Mouse (Mus musculus) neural tube, embryonic 15.5 days (tissue): Measurements from ENCODE around the gene Pcyox1. TPM values are rescaled to one million over a fixed set of nuclear protein-coding genes. Genes with fewer than 3 reads are reported as not detected.

ENCODE experiments used
- ATAC-seq: fragments of 200-750 bp; cut with Nextera tagmentation; 2 replicates; pipeline ENCODE4 v1.8.0; 2017; ENCODE audit warnings: mild to moderate bottlenecking, moderate TSS enrichment, moderate library complexity; ENCODE audit not compliant: low FRiP score
- H3K27ac ChIP-seq: fragments of 300-500 bp; sonication (generic); replicated peaks from 2 replicates; pipeline ENCODE4 v1.5.1; 2015; ENCODE audit warnings: mild to moderate bottlenecking, inconsistent platforms
- H3K27me3 ChIP-seq: fragments of 300-500 bp; sonication (generic); replicated peaks from 2 replicates; pipeline ENCODE4 v1.6.1; 2015; ENCODE audit warnings: inconsistent platforms
- H3K36me3 ChIP-seq: fragments of 300-500 bp; sonication (generic); 2 replicates; pipeline ENCODE4 v1.6.1; 2015; ENCODE audit warnings: inconsistent platforms
- H3K4me1 ChIP-seq: fragments of 300-500 bp; sonication (generic); 2 replicates; pipeline ENCODE4 v1.6.1; 2015; ENCODE audit warnings: inconsistent platforms
- H3K4me2 ChIP-seq: fragments of 300-500 bp; sonication (generic); 2 replicates; pipeline ENCODE4 v1.6.1; 2015; ENCODE audit warnings: inconsistent platforms, mild to moderate bottlenecking, moderate library complexity
- H3K4me3 ChIP-seq: fragments of 300-500 bp; sonication (generic); replicated peaks from 2 replicates; pipeline ENCODE4 v1.5.1; 2015; ENCODE audit warnings: mild to moderate bottlenecking, inconsistent platforms
- H3K9ac ChIP-seq: fragments of 300-500 bp; sonication (generic); replicated peaks from 2 replicates; pipeline ENCODE4 v1.6.1; 2015; ENCODE audit warnings: mild to moderate bottlenecking, inconsistent platforms
- H3K9me3 ChIP-seq: fragments of 300-500 bp; sonication (generic); replicated peaks from 2 replicates; pipeline ENCODE4 v1.6.1; 2016; ENCODE audit warnings: inconsistent platforms
- whole genome bisulfite sequencing: fragments of 180-500 bp; shearing (Covaris S2); methylation state at CpG from one replicate; pipeline ENCODE4 v1.1.7; 2015; ENCODE audit warnings: mixed read lengths; 5-methylcytosine and 5-hydroxymethylcytosine counted together
- polyA plus RNA-seq: library from polyadenylated mRNA; unstranded; fragments of >200 nt; fragmentation: Nextera tagmentation; extraction: Ambion mirVana; gene quantifications from 2 replicates; pipeline ENCODE4 v1.2.1, GENCODE M21; 2015

Gene Pcyox1
- polyA plus RNA-seq, 1 experiment from 2014 or later, result 89.6 TPM

DNA sequence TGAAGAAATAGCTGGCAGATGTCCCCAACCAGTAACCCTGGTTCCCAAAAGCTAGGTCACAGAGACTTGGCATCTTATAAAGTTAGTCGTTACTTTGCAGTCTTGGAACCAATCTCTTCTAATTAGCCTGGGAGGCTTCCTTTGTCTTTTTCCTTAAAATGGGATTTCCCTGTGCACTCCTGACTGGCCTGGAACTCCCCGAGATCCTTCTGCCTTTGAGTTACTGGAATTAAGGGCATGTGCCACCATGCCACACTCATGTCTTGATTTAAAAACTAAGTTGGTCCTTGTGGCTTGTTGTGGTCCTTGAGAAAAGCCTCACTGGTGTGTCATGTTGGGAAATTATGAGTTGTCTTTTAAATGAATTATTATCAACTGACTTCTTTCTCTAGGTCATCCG is 18.6 kb downstream of the Pcyox1 start:
- H3K27ac ChIP-seq, result no peak overlapping the region
- H3K4me1 ChIP-seq, result peaks cover 3% of the 10 kb centered on the region
- no peak overlapping the region for H3K4me2 ChIP-seq
- H3K4me3 ChIP-seq, result no peak overlapping the region
- H3K27me3 ChIP-seq, result no peaks in the 10 kb centered on the region
- H3K36me3 ChIP-seq, result peaks cover 37% of the 10 kb centered on the region
- no peaks in the 10 kb centered on the region for H3K9me3 ChIP-seq
- 88% methylated on average over 3 of the region's 3 CpGs for WGBS
- ATAC-seq, result no peak
- H3K9ac ChIP-seq, result no peak overlapping the region

- H3K36me3 ChIP-seq, result peaks cover 34% of the 10 kb centered on the region
- ATAC-seq, result no peak
- H3K4me3 ChIP-seq, result no peak overlapping the region
- no peaks in the 10 kb centered on the region for H3K9me3 ChIP-seq
- H3K9ac ChIP-seq, result no peak overlapping the region
- H3K4me2 ChIP-seq, result no peak overlapping the region
- no peak overlapping the region for H3K27ac ChIP-seq
- no peaks in the 10 kb centered on the region for H3K27me3 ChIP-seq
- H3K4me1 ChIP-seq, result peaks cover 27% of the 10 kb centered on the region
- 95% methylated on average over 6 of the region's 6 CpGs for WGBS
Observed at GRCm38 (mm10) chr6:86373556-86373955, 23.4 kb downstream of the Pcyox1 start.

DNA sequence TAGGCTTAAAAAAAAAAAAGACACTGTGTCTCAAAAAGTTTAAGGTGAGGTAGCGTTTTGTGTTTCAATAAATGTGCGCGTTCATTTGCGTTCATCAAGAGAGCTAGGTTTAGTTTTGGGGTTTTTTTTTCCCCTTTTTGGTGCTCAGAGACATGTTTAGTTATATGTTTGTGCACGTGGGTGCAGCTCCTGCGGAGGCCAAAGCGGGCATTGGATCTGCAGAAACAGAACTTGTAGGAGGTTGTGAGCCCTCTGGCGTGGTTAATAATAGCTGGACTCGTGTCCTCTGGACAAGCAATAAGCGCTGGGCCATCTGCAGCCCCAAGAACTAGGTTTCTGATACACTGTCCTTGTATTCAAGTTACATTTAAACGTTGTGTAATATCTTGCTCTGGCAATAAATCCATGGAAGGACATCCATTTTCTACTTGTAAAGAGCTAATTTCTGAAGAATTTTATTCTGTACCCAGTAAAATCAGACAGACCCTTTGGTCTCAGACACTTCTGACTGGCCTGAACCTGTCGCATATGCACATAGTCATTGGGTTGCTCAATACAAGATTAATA is 24.9 kb downstream of the Pcyox1 start:
- Histone ChIP-seq H3K27me3 (no peaks in the 10 kb centered on the region), H3K9ac (peak overlapping the region; percentile 92), H3K4me3 (peak overlapping the region; percentile 93), H3K36me3 (peaks cover 25% of the 10 kb centered on the region), H3K4me2 (peak overlapping the region; percentile 85), H3K4me1 (peaks cover 29% of the 10 kb centered on the region), H3K9me3 (no peaks in the 10 kb centered on the region), H3K27ac (peak overlapping the region; percentile 94)
- ATAC-seq, result no peak
- WGBS, result 5% methylated on average over 12 of the region's 12 CpGs

DNA sequence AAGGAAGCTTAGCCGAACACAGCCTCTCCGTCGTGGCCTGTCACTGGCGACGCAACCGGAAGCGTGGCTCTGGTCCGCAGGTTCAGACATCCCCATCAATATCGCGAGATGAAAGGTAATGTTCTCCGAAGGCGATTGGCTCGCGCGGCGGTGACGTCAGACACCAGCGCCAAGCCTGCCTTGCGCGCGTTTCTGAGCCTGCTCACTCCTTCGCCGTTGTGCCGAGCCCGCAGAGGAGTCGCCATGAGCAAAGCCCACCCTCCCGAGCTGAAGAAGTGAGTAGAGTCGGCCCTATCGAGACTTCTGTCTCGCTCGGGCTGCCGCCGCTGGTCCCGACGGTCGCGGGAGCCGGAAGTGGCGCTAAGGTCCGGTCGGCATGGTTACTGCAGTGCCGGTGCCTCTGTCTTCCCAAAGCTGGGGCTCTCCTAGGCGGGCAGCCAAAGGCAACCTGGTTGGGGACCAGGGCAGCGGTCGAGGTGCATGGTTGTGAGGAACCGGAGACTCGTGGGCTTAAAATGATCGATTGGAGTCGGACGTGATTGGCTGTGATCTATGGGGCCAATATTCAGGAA is 25.5 kb downstream of the Pcyox1 start:
- Histone ChIP-seq H3K9me3 (no peaks in the 10 kb centered on the region), H3K4me3 (peak overlapping the region; percentile 93), H3K27ac (peak overlapping the region; percentile 94), H3K36me3 (peaks cover 19% of the 10 kb centered on the region), H3K27me3 (no peaks in the 10 kb centered on the region), H3K4me1 (peaks cover 35% of the 10 kb centered on the region), H3K4me2 (peak overlapping the region; percentile 85), H3K9ac (peak overlapping the region; percentile 92)
- under 1% methylated on average over 50 of the region's 50 CpGs for WGBS
- peak; percentile 96 for ATAC-seq

GRCm38 (mm10) chr6:86370764-86371339 is 26.1 kb downstream of the Pcyox1 start, which contains the start of gene Snrpg:
Snrpg (plus strand) TSS chr6:86371304.
- peak within 1 kb of the TSS; percentile 93 for H3K4me3 ChIP-seq
- peak; percentile 68; the same call in 1 of the 2 replicates for ATAC-seq
- no peaks in the 10 kb centered on the region for H3K27me3 ChIP-seq
- peak within 1 kb of the TSS; percentile 85 for H3K4me2 ChIP-seq
- H3K36me3 ChIP-seq, result peaks cover 16% of the 10 kb centered on the region
- H3K9ac ChIP-seq, result peak within 1 kb of the TSS; percentile 92
- 14% methylated on average over 15 of the region's 15 CpGs for WGBS
- H3K4me1 ChIP-seq, result peaks cover 40% of the 10 kb centered on the region
- no peaks in the 10 kb centered on the region for H3K9me3 ChIP-seq
- H3K27ac ChIP-seq, result peak within 1 kb of the TSS; percentile 94

- ATAC-seq, result no peak
- peaks cover 40% of the 10 kb centered on the region for H3K4me1 ChIP-seq
- 68% methylated on average over 3 of the region's 3 CpGs for WGBS
- H3K27ac ChIP-seq, result peak overlapping the region; percentile 94
- H3K36me3 ChIP-seq, result peaks cover 16% of the 10 kb centered on the region
- H3K9me3 ChIP-seq, result no peaks in the 10 kb centered on the region
- peak overlapping the region; percentile 93 for H3K4me3 ChIP-seq
- peak overlapping the region; percentile 70 for H3K9ac ChIP-seq
- no peaks in the 10 kb centered on the region for H3K27me3 ChIP-seq
- peak overlapping the region; percentile 85 for H3K4me2 ChIP-seq
Observed at GRCm38 (mm10) chr6:86370093-86370713, 26.8 kb downstream of the Pcyox1 start.

DNA sequence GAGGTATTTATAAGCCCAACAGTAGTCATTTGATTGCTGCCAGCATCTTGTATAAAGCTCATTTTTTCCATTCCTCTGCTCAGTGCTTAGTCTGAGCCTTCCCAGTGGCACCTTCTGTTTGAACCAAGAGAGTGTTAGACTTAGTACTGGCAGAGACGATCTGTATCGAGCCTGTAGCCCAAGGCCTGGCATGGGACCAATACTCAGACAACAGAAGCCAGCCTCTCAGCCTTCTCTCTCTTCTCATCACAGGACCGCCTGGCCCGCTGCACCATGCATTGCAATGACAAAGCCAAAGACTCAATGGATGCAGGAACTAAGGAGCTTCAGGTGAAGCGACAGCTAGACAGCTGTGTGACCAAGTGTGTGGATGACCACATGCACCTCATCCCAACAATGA is 28.5 kb downstream of the Pcyox1 start:
- Histone ChIP-seq H3K27ac (no peak overlapping the region), H3K4me2 (no peak overlapping the region), H3K4me3 (no peak overlapping the region), H3K9me3 (no peaks in the 10 kb centered on the region), H3K36me3 (peaks cover 16% of the 10 kb centered on the region), H3K4me1 (peaks cover 47% of the 10 kb centered on the region), H3K9ac (no peak overlapping the region), H3K27me3 (no peaks in the 10 kb centered on the region)
- no peak for ATAC-seq
- 85% methylated on average over 5 of the region's 5 CpGs for WGBS

GRCm38 (mm10) chr6:86366853-86367249 is 30.1 kb downstream of the Pcyox1 start:
- Histone ChIP-seq H3K4me2 (peak overlapping the region; percentile 88), H3K4me3 (peak overlapping the region; percentile 76; the same call in 1 of the 2 replicates), H3K4me1 (peaks cover 31% of the 10 kb centered on the region), H3K27ac (no peak overlapping the region), H3K27me3 (no peaks in the 10 kb centered on the region), H3K9ac (peak overlapping the region; percentile 74; the same call in 1 of the 2 replicates), H3K36me3 (peaks cover 16% of the 10 kb centered on the region), H3K9me3 (no peaks in the 10 kb centered on the region)
- ATAC-seq, result no peak
- WGBS, result 75% methylated on average over 2 of the region's 2 CpGs

DNA sequence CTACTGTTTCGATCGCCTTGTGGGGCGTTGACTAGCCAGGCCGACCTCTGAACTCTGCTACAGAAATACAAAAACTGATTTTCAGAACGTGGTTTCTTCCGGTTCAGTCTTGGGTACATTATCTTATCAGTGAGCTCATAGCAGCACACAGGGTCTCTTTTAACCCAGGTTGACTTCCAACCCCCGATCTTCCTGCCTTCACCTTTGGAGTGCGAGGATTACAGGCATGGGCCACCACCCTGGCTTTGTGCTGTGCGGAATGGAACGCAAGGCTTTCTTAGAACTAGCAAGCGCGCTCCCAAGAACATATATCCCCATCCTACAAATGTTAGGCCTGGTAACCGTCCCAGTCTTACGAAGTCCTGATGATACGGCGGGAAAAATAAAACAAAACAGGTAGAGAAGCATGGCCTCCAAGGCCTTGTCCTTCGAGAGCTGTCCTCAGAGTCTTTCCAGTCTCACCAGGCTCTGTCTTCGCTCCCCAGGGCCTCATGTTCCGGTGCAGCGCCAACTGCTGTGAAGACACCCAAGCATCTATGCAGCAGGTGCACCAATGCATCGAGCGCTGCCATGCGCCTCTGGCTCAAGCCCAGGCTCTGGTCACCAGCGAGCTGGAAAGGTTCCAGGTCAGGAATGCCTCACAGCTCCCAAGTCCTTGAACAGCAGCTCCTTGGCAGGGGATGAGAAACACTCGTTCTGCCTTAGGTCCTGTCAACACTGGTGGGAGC is 30.7 kb downstream of the Pcyox1 start:
- H3K4me3 ChIP-seq, result peak overlapping the region; percentile 76
- H3K9me3 ChIP-seq, result no peaks in the 10 kb centered on the region
- H3K27me3 ChIP-seq, result no peaks in the 10 kb centered on the region
- H3K36me3 ChIP-seq, result peaks cover 16% of the 10 kb centered on the region
- peak overlapping the region; percentile 86 for H3K27ac ChIP-seq
- peak overlapping the region; percentile 74 for H3K9ac ChIP-seq
- H3K4me2 ChIP-seq, result peak overlapping the region; percentile 88
- ATAC-seq, result 0 out of 2 replicates have a peak, but pooled peaks have one; percentile 16
- 34% methylated on average over 25 of the region's 25 CpGs for WGBS
- peaks cover 30% of the 10 kb centered on the region for H3K4me1 ChIP-seq

DNA sequence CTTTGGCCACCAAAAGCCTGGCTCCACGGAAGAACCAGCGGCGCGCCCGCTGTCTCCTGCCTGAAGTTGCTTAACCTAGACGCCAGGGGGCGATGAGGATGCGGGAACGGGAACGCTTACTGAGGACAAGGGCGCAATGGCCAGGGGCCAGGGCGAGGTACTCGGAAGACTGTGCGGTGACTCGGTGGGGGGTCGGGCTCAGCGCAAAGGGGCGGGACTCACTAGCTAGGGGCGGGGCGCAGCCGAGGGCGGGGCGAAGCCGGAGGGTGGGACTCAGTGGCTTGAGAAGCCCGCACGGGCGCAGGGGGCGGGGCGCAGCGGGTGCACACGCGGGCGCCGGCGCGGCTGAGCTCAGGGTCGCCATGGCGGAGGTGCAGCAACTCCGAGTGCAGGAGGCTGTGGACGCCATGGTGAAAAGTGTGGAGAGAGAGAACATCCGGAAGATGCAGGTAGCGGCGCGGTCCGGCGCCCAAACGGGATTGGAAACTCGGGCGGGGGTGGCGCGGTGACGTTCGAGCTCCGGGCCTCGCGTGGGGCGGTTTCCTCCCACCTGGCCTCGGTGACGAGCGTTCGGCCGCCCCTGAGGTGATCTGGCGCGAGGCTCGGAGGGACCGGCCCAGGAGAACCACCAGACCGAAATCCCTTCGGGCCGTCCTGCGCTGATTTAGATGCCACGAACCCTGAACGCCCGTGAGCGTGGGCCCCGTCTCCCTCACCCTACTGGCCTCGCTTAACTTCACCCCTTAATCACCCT is 31.4 kb downstream of the Pcyox1 start, which contains the start of gene Fam136a:
Fam136a (plus strand) TSS at position 276 of the 754 bp plus-strand sequence.
- H3K4me2 ChIP-seq, result peak within 1 kb of the TSS; percentile 88
- H3K27me3 ChIP-seq, result no peaks in the 10 kb centered on the region
- peak within 1 kb of the TSS; percentile 76 for H3K4me3 ChIP-seq
- H3K27ac ChIP-seq, result peak within 1 kb of the TSS; percentile 86
- no peaks in the 10 kb centered on the region for H3K9me3 ChIP-seq
- H3K4me1 ChIP-seq, result peaks cover 25% of the 10 kb centered on the region
- under 1% methylated on average over 76 of the region's 76 CpGs for WGBS
- ATAC-seq, result peak; percentile 95
- H3K9ac ChIP-seq, result peak within 1 kb of the TSS; percentile 74
- H3K36me3 ChIP-seq, result peaks cover 16% of the 10 kb centered on the region
